Mouse (Mus musculus): ENCODE measurements around the gene Dlx5. TPM values are rescaled to one million over a fixed set of nuclear protein-coding genes. Genes with fewer than 3 reads are reported as not detected.

Dlx5 gene
- total RNA-seq, 2 experiments from 2014 or later = 0.43 to 0.50 TPM

DNA sequence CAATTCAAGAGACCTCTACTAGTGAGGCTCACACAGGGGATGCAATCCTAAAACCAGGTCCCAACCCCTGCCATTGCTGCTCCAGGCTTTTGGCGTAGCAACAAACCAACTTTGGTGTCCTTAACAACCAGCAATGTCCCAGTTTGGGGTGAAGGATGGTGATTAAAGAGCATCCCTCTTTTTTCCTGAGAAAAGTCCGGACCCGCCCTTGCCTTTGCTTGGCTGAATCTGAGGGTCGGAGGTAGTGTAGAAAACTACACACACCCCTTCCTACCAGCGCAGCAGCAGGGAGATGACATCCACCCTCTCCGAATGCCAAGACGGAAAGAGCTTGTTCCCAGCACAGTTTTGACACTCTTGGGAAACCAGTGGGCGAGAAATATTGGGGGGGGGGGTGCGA is 6.2 kb downstream of the Dlx5 start:
- no peak for DNase-seq

DNA sequence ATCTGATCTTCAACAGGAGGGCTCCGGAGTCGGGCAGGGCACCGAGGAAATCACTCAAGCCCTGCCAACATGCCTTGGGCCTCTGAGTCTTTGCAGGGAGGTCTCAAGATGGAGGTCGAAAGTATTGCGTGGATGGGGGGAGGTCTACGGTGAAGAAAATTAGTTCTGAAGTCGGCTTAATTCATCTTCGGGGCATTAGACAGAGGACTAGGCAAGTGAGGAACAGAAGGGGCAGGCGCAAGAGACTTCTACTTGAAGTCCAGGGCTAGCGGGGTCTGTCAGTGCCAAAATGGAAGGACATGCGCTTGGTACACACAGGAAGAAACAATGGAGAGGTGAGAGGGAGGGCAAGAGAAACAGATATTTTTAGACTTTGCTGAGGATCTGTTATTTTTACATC is 6.7 kb downstream of the Dlx5 start:
- DNase-seq = no peak

DNA sequence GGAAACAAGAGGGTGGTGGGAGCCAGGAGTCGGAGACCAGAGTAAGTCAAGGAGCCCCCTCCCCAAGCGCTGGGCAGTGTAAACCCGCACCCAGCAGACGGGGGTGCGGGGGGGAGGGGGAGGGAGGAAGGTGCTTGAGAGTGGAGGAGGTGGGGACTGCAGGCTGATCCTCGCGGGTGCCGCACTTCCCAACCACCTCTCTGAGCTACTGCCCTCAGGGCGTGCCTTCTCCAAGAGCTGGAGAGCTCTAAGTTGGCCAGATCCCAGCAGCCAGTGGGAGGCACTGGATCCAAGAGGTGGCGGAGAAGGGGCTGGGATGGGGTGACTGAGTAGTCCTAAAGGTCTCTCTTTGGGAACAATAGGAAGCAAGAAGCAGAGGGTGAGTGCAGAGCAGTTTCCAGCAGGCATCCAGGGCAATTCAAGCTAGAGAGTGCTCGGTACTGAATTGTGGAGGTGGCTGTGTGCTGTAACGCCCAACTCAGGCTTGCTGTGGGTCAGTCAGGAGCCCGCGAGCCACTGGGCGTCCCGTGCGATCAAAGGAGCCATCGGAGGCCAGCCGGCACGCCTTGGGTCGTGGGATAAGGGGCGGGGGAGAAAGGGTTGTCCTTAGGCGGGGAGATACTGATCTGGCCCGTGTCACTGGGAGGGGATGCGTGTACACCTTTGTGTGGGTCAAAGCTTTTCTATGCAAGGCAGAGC is 7.7 kb downstream of the Dlx5 start:
- no peak for DNase-seq

DNA sequence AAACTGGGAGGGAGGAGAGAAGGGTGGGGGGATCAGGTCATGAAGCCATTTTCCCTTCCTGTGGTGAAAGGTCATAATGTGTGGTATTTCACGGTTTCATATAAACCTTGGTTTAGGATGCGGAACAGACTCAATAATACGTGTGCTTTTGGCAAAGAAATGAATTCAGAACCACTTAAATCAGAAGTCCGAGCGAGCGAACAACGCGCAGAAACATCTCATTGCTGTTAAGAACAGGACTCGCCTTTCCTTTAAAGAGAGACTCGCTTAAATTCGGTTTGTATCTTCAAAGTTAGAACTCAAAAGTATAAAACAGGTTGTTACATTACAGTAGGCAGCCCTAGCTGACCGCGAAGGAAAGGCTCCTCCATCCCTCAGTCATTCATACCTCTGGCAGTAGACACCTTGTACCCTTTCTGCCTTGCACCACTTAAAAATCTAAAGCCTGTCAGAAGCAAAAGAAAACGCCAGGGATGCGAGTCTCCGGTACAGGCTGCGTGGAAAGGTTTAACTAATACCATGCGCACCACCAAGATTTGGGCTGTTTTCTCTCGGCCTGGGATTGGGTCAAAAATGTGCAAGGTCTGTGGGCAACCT is 8.3 kb downstream of the Dlx5 start:
- no peak for DNase-seq

DNA sequence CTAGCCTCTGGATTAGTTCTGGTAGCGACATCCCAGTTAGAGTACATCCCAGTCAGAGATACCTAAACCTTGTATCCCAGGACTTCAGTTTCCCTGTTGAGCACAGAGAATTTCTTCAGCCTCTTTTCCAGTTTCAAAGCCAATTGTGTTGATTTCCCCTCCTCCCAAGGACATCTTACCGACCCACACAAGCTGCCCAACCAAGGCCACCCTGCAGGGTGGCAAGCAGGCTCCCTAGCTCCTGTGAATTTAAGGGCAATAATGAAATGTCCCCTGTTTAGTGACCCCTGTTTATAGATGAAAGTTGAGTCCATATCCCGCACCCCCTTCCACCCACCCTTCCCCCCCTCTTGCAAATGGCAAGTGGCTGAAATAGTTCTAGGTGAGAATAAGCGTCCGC is 9.0 kb downstream of the Dlx5 start:
- DNase-seq = no peak

DNA sequence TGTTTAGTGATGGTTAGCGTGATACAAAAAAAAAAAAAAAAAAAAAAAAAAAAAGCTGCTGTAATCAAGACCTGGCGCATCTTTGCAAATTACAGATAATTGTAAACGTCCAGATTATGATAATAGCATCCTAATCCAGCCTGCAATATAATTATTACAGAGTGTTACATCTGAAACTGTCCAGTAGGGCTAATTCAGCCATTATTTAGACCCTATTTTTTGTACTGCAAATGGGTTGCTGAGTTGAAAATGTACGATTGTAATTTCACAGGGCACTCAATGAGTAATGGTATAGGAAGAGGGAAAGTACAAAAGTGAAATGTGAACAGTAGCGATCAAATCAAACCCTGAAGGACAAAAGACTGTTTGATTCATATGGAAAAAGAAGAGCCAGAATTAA is 10.2 kb downstream of the Dlx5 start:
- no peak for DNase-seq

DNA sequence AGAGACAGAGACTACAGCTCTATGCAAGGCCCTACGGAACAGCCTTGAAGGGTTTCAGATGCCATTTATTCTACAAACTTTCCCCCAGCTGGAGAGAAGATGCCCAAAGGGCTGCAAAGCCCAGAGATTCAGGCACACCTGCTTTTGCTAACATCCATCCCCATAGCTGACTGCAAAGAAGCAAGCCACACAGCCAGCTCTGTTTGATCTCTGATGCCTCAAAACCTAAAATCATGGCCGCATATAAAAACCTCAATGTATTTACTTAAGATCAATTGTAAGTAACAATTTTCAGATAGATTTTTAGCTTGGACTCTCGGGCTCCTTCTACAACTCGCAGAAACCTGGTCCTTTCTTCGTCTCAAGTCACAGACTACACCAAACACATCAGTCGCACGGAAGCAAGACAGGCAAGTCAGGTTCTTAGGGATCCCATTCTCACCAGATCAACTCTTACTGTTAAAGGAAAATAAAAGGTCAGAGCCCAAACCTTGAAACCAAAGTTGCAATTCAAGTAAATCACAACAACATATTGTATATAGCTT is 10.9 kb downstream of the Dlx5 start:
- no peak for DNase-seq

DNA sequence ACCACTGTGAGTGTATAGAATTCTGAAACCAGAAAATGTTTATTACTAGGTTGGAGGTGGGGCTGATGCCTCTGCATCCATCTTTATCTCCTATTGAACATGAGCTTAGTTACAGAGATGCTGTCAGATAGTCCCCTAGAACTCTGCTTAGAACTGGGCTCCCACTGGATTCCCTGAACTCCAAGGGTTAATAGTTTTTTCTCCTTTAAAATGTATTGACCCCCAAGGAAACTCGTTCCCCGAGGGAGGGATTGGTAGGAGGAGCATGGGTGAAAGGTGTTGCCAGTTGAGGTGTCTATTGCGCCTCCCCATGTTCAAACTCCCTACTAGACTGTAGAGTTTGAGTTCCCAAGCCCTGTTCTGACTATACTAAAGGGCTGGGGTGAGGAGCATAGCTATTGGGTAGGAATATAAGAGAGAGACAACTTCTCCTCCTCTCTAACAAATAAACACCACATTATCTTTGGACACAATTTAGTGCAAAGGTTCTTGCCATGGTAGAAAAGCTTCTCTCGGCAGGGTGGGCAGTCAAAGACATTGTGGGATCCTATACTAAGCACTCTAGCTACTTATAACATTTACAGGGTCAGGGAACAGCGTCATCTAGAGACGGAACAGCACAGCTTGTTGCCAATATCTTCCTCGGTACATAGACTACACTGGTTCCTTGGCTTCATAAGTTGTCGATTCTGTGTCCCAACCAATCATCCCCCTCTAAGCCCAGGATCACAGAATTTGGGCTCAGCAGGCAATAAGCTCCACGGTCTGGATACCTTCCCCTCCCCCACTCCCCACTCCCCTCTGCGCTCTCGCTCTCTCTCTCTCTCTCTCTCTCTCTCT is 11.7 kb downstream of the Dlx5 start:
- no peak for DNase-seq

DNA sequence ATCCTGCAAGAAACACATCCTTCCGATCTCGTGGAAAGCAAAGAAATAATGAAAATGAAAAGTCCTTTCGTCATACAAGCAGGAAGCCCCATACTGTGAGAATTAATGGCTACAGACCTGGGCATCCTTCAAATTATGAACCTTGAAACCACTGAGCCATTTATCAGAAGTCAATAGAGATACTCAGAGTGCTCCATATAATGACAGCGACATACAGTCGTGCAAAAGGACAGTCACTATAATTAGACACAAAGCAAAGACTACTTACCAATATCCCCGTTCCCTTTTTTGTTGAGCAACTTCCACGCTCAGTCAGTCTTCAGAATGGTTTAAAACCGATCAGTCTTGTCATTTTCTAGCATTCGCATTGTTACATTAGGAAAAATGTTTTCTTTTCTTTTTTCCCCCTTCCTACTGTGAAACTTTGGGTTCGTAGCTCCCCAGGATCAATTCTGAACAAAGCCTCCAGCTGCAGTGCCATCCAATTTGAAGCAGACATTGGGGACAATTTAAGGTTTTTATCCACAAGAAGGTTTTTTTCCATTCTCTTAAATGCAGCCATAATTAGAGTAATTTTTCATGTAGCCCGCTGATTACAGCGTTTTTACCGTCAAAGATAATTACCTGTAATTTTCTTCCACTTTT is 12.7 kb downstream of the Dlx5 start:
- DNase-seq = no peak

DNA sequence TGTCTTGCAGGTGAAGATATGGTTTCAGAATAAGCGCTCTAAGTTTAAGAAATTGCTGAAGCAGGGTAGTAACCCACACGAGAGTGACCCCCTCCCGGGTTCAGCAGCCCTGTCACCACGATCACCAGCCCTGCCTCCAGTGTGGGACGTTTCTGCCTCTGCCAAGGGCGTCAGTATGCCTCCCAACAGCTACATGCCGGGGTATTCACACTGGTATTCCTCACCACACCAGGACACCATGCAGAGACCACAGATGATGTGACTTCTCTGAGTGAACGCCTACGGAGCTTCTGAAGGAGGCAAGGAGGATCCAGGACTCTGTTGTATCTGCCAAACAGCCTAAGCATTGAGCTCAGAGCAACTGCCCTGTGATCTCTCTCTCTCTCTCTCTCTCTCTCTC is 14.9 kb downstream of the Dlx5 start:
- no peak for DNase-seq

DNA sequence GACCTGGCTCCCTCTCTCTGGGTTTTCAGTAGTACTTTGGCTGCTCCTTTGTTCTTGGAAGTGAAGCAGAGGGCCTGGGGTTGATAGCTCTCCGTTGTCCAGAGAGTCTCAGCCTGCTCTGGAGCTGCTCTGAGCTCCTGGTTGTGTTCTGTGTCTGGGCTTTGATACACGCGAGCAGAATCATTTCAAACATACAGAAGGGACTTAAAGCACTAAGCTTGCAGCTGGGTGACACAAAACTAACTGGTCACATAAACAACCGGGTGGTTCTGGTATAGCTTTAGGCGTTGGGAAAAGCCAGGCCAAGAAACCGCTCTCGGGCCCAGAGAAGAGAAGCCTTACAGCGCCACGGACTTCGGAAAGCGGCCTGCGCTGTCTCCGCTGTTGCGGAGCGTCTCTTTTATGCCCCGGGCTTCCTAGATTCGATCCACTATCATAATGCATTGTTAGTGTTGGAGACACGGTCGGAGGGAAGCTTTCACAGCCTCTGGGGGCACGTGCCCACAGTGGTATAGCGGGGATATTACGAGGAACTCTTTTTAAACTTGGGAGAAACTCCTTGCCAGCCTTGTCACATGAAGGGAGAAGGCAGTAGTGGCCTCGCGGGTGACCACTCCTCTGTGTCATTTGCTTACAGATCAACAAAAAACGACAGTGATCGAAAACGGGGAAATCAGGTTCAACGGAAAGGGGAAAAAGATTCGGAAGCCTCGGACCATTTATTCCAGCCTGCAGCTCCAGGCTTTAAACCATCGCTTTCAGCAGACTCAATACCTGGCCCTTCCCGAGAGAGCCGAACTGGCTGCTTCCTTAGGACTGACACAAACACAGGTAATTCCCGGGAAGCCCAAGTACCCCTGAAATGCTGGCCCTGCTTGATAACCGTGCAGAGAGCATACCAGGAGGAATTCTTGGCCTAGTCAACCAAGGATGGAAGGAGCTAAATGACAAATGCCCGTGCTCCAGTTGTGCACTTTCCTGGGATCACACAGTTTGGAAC is 17.1 kb downstream of the Dlx5 start:
- no peak for DNase-seq

DNA sequence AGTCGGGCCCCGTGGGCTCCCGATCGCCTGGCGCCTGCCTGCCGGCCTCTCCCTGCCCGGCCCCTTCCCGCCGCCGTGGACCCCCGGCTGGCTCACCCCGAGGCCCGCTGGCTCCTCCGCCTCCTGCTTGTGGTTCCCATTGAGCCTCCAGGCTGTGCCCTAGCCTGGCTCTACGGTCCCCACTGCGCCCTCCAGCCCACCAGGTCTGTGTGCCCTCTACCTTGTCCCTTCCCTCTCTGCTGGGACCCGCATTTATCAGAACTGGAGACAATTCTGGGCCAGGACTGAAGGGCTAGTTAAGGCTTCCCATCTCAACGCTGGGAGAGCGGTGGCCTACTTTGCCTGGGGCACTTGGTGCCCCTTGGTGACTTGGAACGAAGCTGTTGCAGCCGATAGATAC is 17.9 kb downstream of the Dlx5 start:
- DNase-seq = no peak

DNA sequence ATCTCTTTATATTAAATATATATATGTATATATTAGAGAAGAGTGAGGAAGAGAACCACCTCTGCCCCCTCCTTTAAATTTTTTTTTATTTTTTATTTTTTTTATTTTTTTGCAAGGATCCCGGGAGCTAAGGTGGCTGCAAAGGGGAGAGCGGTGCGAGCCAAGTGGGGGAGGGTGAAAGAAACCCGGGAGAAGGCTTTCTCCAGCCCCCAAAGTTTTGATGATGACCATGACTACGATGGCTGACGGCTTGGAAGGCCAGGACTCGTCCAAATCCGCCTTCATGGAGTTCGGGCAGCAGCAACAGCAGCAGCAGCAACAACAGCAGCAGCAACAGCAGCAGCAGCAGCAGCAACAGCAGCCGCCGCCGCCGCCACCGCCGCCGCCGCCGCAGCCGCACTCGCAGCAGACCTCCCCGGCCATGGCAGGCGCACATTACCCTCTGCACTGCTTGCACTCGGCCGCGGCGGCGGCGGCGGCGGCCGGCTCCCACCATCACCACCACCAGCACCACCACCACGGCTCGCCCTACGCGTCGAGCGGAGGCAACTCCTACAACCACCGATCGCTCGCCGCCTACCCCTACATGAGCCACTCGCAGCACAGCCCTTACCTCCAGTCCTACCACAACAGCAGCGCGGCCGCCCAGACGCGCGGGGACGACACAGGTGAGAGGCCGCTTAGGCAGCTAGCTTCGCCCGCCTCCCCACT is 18.6 kb downstream of the Dlx5 start, which contains the start of gene Dlx6:
Gene Dlx6, plus strand, starts transcription at position 175 of the 711 bp plus-strand sequence.
- DNase-seq = peak; percentile 36

DNA sequence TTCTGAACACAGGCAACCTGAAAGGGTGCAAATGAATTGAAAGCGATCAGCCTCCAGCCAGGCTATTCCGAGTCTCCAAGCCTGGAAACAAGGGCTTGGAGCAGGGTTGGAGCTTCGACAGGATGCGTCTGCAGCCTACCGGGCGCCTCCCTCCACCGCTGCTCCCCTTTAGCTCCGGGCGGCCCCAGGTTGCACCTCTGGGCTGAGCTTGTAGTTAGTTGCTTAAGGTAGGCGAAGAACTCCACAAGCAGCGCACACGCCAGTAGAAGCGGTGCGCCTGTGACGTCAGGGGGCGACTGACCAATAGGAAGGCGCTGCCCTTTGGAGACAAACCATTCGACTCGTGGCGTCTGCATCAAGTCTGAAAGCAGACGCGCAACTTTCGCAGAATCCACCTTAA is 19.3 kb downstream of the Dlx5 start:
- DNase-seq = peak; percentile 50

DNA sequence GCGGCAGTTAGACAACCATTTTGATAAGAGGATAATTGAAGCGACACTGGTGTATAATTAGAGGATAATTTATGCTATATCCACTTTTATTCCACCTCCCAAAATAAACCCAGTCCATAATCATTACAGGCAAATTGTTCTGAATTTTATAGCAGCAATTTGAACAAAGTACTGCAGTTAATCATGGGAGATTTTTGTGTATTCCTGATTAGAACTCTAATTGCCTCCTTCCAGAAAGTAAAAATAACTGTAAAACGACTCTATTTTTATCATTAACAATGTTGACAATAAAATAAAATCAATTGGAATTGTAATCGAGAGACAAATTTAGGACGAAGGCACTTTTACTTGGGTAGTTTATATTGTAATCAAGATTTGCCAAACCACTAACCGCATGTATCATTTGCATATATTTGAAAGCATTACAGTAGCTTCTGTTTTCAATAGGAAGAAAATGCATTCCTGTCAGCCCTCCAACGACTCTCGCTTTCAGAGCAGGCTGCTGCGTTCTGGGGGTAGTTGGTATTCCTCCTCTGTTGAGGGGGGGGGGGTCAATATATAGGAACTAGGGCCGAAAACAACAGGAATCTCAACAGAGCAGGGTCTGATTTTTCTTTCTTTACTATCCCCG is 20.0 kb downstream of the Dlx5 start:
- no peak for DNase-seq

DNA sequence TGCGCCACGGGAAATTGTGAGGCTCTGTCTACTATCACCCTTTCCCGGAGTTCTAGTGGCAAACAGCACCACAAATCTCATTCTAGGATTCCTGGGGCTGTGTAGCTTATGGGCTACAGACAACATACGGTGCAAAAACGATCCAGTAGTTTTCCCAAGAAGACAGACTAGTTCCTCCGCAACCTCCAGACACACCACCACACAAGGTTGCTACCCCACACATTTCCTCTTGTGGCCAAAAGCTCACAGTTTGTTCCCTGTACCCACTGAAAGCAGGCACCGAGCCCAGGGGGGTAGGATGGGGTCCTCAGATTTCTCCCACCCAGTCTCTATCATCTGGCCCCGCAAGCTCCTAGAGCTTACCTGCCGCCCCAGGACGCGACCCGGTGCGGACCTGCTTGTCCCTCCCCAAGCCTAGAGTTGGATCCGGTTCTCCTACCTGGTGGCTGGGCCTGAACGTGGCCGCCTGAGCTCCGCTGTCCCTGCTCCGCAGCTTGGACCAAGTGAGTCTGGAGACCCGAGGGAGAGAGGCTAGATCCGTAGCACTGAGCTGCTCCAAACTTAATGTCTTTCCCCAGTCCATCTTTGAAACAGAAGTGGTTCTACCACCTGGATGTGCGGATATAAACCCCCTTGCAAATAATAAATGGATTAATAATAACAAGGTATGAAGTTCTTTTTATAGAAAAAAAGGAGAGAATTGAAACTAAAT is 20.6 kb downstream of the Dlx5 start:
- DNase-seq = no peak

DNA sequence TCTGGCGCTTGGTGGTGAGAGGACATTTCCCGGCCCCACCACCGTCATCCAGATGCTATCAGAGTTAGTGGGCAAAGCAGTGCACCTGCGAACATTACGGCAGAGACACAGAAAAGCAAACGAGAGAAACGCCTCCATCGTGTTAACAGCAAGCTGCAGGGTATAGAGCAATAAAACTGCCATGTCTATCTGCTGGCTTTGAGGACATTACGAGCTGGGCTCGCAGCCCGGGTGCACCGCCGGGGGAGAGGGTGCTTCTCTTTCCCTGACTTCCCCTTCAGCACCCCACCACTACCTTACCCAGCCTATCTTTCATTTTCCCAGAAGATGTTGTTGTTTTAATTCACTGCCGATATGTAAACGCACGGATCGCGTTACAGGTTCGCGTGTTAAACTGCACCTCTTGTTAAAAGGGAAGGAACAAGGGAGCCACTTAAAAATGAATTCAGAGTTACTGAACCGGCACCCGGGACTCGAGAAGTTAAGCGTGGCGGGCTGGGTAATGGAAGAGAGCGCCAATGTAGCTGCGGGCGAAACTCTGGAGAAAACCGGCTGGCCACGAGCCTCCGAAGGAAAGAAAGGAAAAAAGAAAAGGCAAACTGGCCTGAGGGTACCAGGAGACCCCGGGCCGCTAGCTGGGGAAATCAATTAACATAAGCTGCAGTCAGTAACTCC is 21.3 kb downstream of the Dlx5 start:
- DNase-seq = no peak

DNA sequence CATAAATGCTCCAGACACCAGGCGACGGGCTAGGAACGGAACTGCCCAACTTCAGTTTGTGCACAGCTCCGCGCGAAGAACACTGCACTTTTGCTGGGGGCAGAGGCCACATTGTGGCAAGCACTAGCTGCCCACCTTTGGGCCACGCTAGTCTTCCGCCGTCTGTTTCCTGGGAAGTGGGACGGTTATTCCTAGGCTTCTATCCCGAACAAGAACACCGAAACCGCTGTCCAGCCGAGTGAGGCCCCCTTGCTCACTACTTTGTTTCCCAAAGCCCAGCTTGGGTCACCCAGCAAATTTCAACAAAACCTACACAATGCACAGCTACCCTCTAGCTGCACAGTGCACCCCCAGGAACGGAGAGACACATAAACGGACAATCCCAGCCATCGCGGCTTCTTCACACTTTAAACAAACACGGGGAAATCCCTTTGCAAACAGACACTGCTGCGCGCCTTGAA is 21.9 kb downstream of the Dlx5 start:
- no peak for DNase-seq

Measured in heart, postnatal 4 days (tissue).